Mouse (Mus musculus): ENCODE results near the gene Fgfr2.

DNA sequence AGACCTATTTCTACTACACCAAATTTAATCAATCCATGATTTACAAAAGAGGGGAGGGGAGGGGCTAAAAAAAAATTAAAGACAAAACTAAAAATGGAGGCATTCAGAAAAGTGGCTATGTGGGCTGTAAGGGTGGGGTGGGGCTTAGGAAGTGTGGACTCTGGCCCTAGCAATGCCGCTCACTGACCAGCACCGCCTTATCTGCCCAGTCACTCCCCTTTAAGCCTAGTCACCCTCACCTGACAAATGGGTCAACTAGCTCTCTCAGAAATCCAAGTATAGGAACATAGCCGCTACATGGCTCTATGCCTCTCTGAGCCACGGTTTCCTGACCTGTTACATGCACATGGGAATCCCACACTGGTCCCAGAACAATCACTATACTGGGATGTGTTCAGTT, 336.1 kb downstream of the Fgfr2 start:
- TF ChIP-seq CTCF (IDR thresholded peaks at IDR 0.05; ENCODE audit: borderline replicate concordance, extremely low read depth, insufficient read depth, insufficient read length) = no peak
- TF ChIP-seq POLR2A (IDR thresholded peaks at IDR 0.05; ENCODE audit: borderline replicate concordance, extremely low read depth, insufficient read depth, insufficient read length, poor library complexity, severe bottlenecking) = no peak

Measured in brain, embryonic 14.5 days (tissue).